Mouse (Mus musculus) embryo, embryonic 10.5 days (tissue): ENCODE measurements around the gene 1700017B05Rik.
A peak's percentile ranks its signal among the peaks of the same experiment; 100 is the strongest.
"Not testable (repeated sequence)": the region's sequence is repeated elsewhere in the genome, so short reads cannot be mapped to it uniquely, and the experiment has no call there.

Experiments used
- DNase-seq: peaks from one replicate; pipeline ENCODE4 v3.0.0-alpha.2; 2015; ENCODE audit warnings: low spot score

Gene 1700017B05Rik

DNA sequence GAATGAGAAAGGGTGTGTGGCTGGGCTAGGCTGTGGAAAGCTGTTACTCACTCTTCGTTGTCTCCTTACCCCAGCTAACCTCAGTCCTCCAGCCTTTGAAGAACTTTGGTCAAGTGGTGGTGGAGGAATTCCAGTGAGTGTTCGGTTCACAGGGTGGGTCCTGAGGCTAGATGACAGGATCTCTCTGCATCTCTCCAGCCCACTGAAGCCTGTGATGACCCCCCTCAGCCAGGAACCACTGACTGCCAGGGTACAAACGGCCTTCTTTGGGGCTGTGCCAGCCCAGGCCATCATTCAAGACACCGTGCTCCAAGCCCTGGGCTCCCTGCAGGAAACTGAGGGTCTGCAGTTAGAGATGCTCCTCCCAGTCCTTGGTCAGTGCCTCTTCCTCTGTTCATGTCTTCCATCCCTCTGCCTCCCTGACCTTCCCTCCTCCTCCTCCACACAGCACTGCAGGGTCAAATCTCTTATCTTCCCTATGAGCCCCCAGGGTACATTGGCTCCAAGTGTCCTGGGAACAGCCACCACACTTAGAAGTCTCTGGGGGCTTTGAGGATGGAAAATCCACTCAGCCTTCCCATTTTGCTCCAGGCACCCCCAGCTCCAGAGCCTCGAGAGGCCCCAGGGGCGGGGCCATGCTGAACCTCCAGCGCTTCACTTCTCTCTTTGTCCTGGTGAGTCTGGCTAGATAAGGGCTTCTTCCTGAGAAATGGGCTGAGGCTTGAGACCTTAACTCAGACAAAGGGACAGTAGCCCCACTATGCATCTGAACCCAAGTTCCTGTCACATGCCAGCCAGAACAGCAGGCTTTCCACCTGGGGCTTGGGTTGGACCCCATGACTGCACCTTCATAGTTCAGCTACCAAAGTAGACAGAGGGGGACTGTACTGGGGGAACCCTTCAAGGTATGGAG is 14.1 kb downstream of the 1700017B05Rik start:
- DNase-seq, result no peak

DNA sequence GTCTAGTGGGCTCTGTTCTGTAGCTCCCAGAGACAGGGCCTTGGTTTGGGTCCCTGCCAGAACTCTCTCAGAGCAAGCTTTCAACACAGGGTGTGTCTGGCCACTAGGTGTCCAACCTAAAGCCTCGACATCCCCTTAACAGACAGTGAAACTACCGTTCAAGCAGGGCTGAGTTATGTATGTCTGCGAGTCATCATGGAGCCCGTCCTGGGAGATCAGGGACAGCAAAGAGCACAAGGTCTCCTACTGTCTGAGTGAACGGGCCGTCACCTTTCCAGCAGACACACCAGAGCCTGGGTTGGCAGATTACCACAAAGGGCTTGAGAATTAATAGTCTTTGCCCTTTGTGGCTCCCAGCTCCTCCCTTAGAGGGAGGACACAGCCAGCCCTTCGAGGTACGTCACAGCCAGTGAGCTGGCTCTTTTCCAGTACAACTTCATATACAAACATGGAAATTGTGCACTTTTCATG is 15.2 kb downstream of the 1700017B05Rik start:
- no peak for DNase-seq

DNA sequence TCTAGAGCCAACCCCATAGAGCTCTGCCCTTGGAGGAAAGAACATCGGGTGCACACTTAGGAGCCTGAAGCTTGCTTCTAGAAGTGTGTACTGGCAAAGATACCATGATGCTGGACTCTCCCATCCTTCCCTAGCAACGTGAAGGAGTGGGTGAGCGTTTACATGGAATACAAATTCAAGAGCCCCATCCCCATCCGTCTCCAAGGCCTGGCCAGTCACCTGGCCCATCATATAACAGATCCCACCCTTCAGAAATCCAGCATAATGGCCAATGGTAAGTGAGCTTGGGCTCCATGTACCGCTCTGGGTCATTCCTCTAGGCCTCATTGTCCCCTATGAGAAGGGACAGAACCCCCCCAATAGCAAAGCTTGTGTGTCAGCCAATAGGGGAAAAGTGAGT is 15.9 kb downstream of the 1700017B05Rik start:
- DNase-seq, result no peak

DNA sequence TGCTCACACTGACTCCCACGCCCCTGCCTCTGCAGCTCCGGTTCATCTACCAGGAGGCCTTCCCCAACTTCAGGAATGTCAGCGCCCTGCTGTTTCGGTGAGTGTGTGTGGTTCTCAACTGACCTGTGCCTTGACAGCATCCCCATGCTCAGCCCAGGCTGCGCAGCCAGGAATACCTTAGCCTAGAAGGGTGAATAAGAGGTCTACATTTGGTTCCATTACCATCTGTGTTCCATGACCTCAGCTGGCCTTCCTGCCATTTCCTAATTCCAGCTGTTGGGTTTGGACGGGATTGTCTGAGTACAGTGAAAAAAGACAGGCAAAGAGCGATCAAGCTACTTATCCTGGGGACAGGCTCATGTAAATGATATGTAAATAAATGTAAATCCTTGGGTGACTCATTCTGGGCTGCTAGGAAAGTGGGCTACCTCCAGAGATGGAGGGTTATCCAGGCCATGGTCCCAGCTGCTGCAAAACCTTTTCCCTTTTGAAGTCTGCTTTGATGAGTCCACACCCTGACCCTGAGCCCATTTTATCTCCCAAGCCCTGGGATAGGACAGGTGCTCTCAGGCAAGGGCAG is 18.2 kb downstream of the 1700017B05Rik start:
- DNase-seq, result no peak

DNA sequence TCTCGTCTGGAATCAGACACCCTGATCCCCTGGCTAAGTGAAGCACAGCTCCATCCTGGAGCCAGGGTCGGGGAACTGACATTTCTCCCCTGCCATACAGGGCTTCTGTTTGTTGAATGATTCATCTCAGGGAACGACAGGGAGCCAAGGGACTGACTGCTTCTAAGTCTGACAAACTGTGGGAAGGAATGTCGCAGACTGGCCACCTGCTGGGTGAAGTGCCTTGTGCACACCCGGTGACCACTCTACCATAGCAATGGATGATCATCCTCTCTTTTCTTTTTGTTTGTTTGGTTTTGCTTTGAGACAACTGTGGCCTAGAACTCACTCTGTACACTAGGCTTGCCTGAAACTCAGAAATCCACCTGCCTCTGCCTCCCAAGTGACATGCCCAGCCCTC is 19.5 kb downstream of the 1700017B05Rik start:
- no peak for DNase-seq

DNA sequence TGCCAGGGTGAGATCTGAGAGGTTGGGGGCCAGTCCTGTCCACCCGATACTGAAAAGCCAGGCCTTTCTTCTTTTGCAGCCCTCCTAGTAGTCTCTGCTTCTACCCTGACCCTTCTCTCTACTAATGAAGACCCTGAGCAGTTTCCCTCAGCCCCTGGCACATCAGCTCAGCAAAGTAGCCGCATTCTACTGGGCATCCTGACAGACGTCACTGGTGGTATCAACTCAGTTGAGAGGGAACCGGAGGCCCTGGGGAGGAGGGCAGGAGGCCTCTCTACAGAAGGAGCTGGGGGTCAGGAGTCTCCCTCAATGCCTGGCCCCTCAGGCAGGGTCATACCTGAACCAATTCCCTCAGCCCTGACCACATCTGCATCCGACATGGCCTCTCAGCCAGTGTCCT is 21.3 kb downstream of the 1700017B05Rik start:
- no peak for DNase-seq

DNA sequence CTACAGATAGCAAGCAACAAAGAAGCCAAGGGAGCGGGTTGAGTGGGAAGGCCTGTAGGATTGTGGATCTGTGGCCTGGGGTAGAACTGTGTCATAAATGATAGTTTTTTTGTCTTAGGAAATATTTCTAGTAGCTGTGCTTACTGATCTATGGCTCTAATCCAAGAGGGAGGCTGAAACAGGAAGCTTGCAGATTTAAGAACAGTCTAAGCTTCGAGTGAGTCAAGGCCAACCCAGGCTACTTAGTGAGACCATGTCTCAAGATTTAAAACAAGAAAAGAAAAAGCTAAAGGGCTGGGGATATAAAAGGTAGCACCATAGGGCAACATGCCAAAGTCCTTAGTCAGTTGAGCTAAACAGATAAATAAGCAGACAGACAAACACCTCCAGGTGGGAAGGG is 24.2 kb downstream of the 1700017B05Rik start:
- DNase-seq, result no peak

DNA sequence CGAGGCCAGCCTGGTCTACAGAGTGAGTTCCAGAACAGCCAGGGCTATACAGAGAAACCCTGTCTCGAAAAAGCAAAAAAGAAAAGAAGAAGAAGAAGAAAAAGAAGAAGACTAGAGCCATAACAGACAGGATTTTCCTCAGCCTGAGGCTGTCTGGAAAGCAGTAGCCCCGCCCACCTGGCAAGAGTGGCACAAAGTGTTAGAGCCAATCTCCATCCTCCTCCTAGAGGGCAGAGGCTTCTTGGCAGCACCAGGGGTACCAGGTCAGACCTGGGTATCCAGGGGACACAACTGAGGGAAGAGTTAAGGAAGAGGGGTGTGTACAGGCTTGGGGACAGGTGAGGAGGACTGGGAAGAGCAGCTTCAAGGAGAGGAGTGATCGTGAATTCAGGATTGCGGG is 24.7 kb downstream of the 1700017B05Rik start:
- DNase-seq, result no peak

DNA sequence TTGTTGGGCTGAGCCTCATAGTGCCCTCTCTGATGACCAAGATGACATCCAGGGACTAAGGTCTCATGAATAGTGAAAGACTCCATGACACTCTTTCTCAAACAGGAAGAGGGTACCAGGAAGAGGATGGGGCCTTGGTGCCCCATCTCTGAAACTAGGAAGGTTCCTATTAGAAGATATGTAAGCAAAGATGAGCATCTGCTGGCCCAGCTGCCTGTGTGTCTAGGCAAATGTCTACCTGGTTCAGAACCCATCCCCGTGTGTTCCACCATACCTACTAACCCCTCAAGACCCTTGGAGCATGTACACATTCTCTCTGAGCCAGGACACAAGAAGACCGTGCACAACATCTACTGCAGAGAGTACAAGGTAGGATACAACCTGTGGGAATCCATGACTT is 26.2 kb downstream of the 1700017B05Rik start, which contains the start of gene Trcg1:
Gene Trcg1 (plus strand): TSS at position 301 of the 400 bp plus-strand sequence.
- DNase-seq, result no peak

DNA sequence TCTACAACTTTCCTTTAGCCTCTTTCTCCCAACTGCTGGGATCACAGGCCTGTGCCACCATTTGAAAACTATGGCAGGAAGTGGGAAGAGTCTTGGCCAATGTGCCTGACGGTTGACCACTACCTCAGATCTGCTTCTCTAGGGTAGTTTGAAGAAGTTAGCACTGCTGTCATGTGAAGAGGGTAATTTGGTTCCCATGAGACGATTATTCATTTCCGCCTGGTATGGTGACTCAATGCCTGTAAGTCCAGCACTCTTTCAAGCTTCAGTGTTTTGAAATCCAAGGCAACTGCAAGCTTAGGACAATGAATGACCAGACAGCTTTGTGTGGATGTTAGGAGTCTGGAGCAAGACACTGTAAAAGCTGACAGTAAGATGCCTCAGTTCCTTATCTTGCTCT is 28.6 kb downstream of the 1700017B05Rik start:
- DNase-seq, result no peak

DNA sequence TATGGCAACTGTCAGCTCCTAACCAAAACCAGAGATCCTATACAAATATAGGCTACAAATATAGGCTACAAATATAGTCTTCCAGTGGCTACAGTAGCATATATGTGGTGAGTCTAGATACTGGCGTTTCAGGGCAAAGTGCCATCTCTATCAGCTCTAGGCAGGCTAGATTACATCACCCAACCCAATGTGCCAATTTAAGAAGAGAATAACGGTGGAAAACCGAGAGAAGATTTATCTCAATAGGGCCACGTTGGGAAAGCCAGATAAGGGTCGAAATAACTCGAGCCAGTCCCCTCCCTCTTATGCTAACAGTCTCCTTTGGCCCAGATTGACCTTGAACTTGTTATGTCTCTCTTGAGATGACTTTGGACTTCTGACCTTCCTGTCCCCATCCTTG is 29.3 kb downstream of the 1700017B05Rik start:
- no peak for DNase-seq

DNA sequence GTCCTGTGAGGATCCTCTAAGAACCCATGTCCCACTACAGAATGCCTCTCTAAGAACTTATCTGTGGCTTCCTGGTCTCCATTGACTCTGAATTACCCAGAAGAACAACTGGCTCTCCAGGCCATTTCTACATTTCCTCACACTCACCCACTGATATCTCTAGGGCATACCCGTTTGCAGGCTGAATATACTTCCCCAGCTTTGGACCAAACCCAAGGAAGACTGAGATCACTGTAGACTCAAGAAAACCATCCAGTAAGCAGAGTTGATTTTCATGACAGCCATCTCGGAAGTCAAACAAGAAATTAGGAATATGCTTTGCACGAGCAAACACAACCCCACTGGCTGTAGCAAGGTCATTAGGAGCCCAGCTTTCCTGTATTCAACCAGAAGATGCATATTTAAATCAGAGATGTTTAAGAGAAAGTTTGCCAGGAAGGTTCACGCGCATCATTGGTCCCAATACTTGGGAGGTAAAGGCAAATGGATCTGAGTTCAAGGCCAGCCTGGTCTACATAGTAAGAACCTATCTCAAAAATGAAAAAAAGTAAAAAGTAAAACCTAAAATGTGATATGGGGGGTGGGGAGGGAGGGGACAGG is 30.0 kb downstream of the 1700017B05Rik start:
- DNase-seq, result no peak

DNA sequence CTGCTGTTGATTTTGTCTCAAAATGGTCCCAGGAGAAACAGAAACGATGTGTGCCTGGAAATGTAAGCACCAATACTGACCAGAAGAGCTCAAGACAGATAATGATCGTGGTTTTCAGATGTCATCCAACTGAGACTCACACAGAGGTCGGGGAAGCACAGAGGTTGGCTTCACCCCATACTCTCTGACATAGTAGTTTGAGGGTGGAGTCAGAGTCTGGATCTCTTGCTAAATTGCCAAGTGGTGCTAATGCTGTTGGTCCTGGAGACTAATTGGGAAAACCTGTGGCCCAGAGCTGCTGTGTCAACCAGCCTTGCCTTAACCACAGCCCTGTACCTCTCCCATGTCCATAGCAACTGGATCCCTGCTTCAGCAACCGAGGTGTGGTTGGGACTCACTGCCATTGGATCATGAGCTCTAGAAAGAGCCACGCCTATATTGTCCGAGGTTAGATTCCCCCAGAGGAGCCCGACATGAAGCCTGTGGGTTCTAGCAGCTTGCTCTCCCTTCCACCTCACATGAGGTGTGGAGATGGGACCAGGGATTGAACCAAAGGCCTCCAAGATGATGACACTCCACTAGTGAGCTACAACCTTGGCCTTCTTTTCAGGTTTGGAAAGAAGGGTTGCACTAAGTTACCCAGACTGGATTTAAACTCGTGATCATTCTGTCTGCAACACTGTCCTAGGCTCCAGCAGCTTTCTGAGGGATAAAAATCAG is 30.7 kb downstream of the 1700017B05Rik start:
- DNase-seq, result no peak

DNA sequence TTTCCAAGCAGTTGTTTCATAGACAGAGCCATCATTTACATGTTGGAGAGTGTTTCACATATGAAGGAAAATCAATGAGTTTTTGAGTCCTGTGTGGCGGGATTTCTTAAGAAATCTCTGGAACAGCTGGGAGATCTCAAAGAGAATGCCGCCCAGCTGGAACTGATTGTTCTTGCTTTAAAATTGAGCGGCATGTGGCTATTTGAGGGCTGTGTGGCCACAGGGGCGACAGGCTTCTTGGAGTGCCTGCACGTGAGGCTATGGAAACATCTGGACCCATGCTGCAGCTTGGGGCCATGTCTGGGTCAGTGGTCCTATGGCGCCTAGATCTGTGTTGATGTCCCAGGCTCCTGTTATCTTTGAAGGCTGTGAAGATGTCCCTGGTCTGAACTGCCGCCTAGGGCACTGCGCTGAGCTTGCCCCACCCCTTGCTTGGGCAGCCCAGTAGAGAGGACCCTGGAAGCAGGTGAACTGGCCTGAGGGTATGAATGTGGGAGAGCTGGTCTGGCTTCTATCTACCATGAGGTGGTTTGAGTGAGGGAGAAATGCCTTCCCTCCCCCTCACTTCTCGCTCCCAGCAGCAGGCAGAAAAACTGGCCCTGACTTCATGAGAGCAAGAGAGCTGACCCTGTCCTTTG is 32.1 kb downstream of the 1700017B05Rik start:
- peak; percentile 31 for DNase-seq

DNA sequence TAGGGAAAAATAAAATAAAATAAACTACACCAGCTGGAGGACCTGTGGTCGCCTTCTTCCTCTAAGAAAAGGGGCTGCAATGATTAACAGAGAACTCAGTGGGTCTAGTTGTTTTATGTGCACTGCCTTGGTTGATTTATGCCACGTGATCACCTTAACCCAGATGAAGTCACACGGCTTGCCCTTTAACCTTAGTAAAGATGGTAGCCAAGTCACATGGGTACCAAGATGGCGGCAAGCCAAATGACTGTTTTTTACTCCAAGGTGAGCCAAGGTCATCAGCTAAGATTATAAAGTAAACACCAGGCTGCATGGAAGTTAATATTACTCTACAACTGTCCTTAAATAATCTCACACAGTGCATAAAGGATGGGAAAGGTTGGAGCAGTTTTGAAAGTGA is 32.7 kb downstream of the 1700017B05Rik start:
- DNase-seq, result no peak

DNA sequence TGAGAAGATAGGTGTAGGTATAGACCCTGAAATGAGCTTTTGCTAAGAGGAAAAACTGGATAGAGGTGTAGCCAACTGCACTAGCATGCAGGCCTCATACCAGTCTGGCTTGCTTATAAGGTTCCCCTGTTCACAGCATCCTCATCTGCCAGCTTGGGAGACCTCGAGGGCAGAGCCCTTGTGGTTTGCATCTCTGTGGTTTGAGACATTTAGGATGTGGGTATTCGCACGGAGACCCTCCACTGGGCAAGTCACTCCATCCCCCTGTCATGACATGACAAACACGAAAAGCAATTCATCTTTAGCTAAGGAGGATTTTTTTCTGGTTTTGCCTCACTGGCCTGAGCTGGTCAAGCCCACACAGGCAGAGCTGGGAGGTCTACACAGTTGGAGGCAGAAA is 34.2 kb downstream of the 1700017B05Rik start:
- DNase-seq, result no peak

DNA sequence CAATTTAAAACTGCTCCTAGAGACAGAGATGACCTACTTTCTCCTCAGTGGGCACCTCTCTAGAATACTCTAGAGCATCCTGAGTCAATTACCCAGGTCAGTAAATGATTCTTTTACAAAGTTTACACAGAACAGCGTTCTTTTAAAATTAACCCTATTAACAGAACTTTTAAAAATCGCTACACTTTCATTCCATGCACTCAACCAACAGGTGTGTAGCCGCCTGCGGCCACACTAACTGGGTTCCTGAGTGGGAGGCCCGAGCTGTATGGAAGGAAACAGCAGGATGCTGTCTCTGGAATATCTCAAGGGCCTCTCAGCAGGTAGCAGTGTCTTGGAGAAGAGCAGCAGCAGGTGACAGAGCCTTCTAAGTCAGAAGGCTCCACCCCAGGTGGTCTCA is 35.2 kb downstream of the 1700017B05Rik start:
- DNase-seq, result no peak

DNA sequence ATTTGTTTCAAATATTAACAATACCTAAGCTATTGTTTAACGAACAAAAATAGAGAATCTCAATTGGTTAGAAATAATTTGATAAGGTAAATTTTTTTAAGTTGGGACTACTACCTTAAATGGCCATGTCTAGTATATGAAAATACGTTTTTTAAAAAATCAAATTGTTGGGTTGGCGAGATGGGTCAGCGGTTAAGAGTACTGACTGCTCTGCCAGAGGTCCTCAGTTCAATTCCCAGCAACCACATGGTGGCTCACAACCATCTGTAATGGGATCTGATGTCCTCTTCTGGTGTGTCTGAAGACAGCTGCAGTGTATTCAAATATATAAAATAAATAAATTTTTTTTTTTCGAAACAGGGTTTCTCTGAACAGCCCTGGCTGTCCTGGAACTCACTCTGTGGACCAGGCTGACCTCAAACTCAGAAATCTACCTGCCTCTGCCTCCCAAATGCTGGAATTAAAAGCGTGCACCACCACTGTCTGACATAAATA is 35.7 kb downstream of the 1700017B05Rik start:
- DNase-seq, result not testable (repeated sequence)

DNA sequence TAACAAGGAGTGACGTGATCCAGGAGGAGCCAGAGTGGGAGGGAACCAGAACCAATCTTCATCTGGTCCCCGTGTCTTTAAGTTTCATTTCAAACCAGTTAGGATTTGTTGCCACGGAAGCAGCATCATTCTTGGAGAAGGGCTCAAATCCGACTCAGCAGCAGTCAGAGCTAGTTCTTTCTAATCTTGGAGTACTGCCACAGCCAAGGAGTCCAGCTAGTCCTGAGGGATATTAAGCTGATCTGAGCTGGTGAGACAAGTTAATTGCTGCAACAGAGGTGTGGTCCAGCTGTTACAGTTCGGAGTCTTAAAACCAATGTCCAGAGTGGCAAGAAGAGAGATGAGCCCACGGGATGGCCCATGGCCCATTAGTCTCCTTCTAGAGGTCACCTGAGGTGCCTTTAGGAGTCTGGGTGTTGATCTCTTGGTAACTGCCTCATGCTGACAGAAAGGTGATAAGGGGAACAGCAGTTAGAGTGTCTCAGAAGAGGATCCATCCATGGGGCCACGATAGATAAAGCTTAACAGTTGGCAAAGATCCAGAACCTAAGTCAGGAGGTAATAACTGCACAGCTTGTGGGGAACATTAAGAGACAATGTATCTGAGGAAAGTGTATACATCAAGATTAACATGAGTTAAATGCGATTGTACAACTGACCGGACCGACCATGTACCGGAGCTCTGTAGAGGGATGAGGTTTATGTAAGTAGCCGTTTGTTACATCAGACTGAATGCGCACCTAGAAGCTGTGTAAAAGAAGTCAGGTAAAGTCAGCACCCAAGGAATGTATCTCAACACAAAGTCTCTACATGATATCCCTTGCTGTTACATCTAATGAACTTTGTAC is 36.4 kb downstream of the 1700017B05Rik start:
- no peak for DNase-seq

DNA sequence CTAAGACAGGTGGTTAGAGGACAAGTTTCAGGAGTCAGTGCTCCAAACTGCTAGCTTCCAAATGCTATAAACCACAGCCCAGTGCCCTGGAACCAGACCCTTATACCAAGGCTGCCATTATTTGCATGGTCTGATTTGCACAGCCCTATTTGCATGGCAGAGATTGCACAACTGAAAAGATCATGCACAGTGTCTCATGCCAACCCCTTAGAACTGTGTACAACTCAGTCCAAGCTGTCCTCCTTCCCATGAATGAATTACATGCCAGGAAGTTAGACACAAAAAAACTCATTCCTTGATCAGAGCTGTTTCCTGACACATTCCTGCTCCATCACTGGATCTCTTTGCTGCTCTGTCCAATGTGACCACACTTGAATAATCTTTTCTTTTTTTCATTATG is 39.1 kb downstream of the 1700017B05Rik start:
- DNase-seq, result no peak

DNA sequence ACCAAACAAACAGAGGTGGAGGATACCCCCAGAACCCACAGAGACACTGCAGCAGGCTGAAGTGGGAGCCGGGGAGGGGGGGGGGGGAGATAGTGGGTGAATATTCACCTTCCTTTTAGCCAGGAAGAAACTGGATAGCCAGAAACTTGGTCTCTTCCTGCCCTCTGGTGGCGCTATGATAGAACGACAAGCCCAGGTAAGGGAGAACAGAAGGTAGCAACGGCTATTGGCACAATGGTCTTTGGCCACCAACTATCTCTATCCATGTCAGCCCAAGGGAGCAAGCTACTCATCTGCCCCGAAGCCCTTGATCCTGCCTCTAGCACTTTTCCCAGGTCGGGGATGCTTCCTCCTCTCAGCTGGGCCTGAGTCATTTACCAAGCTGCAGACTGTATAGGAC is 42.1 kb downstream of the 1700017B05Rik start:
- peak; percentile 72 for DNase-seq
